Mouse (Mus musculus) small intestine, adult 2 months (tissue): Measurements from ENCODE around the gene Eif4g3.

Experiments
- CTCF ChIP-seq: fragments of 200-500 bp; IDR thresholded peaks from 2 replicates; pipeline ENCODE4 v1.5.1; 2012; ENCODE audit warnings: low read depth, mild to moderate bottlenecking, control low read depth, inconsistent platforms, low read length, moderate library complexity, mixed read lengths; ENCODE audit not compliant: insufficient replicate concordance, insufficient read length; ENCODE audit errors: extremely low read depth
- POLR2A ChIP-seq: fragments of 200-500 bp; IDR thresholded peaks from 2 replicates; pipeline ENCODE4 v1.6.1; 2012; ENCODE audit warnings: low read depth, mild to moderate bottlenecking, control low read depth, inconsistent platforms, low read length, moderate library complexity

GRCm38 (mm10) chr4:137954926-137955396 is 37.9 kb upstream of the Eif4g3 start:
- peak; percentile 35; the same call in 1 of the 2 replicates for TF ChIP-seq CTCF
- no peak for TF ChIP-seq POLR2A
